Mouse (Mus musculus) liver, embryonic 14.5 days (tissue): ENCODE measurements around the gene Me3.

Experiments
- CTCF ChIP-seq: IDR thresholded peaks from 2 replicates; pipeline ENCODE4 v1.5.1; 2016; ENCODE audit warnings: antibody characterized with exemption, low read depth, control low read depth
- EP300 ChIP-seq: IDR thresholded peaks from 2 replicates; pipeline ENCODE4 v1.6.1; 2016; ENCODE audit warnings: antibody characterized with exemption, low read depth

DNA sequence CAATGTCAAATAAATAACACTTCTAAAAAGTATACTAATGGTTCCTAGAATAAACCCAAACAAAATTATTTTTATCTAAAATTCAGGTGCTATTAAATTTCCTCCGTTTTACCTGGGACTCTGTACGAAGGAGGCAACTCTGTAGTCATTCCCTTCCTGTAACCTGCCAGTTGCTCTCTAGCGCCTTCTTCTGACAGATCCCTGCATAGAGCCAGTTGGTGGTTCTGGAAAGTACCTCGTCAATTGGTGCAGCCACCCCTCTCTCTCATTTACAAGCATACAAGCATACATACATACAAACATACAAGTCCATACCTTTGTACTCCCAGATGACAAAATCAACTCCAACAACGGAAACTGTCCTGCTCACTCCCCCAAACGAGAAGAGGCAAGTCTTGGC is 211.3 kb downstream of the Me3 start:
- TF ChIP-seq CTCF (peak; percentile 48; the same call in 1 of the 2 replicates), EP300 (no peak)
